Mouse (Mus musculus) liver, embryonic 14.5 days (tissue): ENCODE measurements around the gene D430041D05Rik. TPM values are rescaled to one million over a fixed set of nuclear protein-coding genes. Genes with fewer than 3 reads are reported as not detected.

Source experiments
- ATAC-seq: fragments of 200-750 bp; cut with Nextera tagmentation; 2 replicates; pipeline ENCODE4 v1.8.0; 2017; ENCODE audit warnings: moderate number of reproducible peaks, mild to moderate bottlenecking, moderate library complexity; ENCODE audit not compliant: insufficient read depth
- DNase-seq, 3 experiments: peaks; one replicate each; pipeline ENCODE4 v3.0.0-alpha.2; 2012 to 2013; ENCODE audit warnings: low read depth in 3 of 3, low spot score in 3 of 3
- H3K27ac ChIP-seq: fragments of 300-500 bp; sonication (generic); 2 replicates; pipeline ENCODE4 v1.5.1; 2014; ENCODE audit warnings: moderate library complexity, mild to moderate bottlenecking, control low read depth, inconsistent platforms
- H3K27me3 ChIP-seq: fragments of 300-500 bp; sonication (generic); 2 replicates; pipeline ENCODE4 v1.6.1; 2014; ENCODE audit warnings: mild to moderate bottlenecking, low read length, moderate library complexity; ENCODE audit not compliant: control insufficient read depth, insufficient read depth
- H3K36me3 ChIP-seq: fragments of 300-500 bp; sonication (generic); replicated peaks from 2 replicates; pipeline ENCODE4 v1.6.1; 2014; ENCODE audit warnings: low read depth; ENCODE audit not compliant: control insufficient read depth, insufficient read depth
- H3K4me1 ChIP-seq, 2 experiments: fragments of 200-500 bp in 1 of 2; fragments of 300-500 bp in 1 of 2; sonication (generic) in 1 of 2; replicated peaks; 2 replicates each; pipeline ENCODE4 v1.6.1; 2012 to 2014; ENCODE audit warnings: antibody characterized with exemption in 1 of 2, inconsistent platforms in 1 of 2, low read length in 1 of 2; ENCODE audit not compliant: control insufficient read depth in 2 of 2, insufficient read depth in 2 of 2
- H3K4me2 ChIP-seq: fragments of 300-500 bp; sonication (generic); 2 replicates; pipeline ENCODE4 v1.6.1; 2014; ENCODE audit warnings: low read depth, mild to moderate bottlenecking, control low read depth, moderate library complexity
- H3K4me3 ChIP-seq, 2 experiments: fragments of 200-500 bp in 1 of 2; fragments of 300-500 bp in 1 of 2; sonication (generic) in 1 of 2; 2 replicates each; pipeline ENCODE4 v1.5.1; 2012 to 2014; ENCODE audit warnings: low read depth in 2 of 2, low read length in 2 of 2, mild to moderate bottlenecking in 2 of 2, control low read depth in 1 of 2, inconsistent platforms in 1 of 2, moderate library complexity in 1 of 2; ENCODE audit not compliant: insufficient read depth in 1 of 2
- H3K9ac ChIP-seq: fragments of 300-500 bp; sonication (generic); replicated peaks from 2 replicates; pipeline ENCODE4 v1.6.1; 2014; ENCODE audit warnings: mild to moderate bottlenecking, control low read depth, moderate library complexity
- H3K9me3 ChIP-seq: fragments of 300-500 bp; sonication (generic); 2 replicates; pipeline ENCODE4 v1.6.1; 2016; ENCODE audit warnings: low read length, mixed read lengths; ENCODE audit not compliant: control insufficient read depth
- CTCF ChIP-seq: IDR thresholded peaks from 2 replicates; pipeline ENCODE4 v1.5.1; 2016; ENCODE audit warnings: antibody characterized with exemption, low read depth, control low read depth
- EP300 ChIP-seq: IDR thresholded peaks from 2 replicates; pipeline ENCODE4 v1.6.1; 2016; ENCODE audit warnings: antibody characterized with exemption, low read depth
- WGBS: fragments of 180-500 bp; shearing (Covaris S2); extraction: QIAGEN DNeasy Blood & Tissue Kit; methylation state at CpG from one replicate; pipeline ENCODE4 v1.1.7; 2014; ENCODE audit not compliant: insufficient replicate concordance; 5-methylcytosine and 5-hydroxymethylcytosine counted together
- polyA plus RNA-seq, 2 experiments: library from polyadenylated mRNA; depleted of rRNA in 1 of 2; stranded (reverse) in 1 of 2; unstranded in 1 of 2; fragments of >200 nt; fragmentation: Nextera tagmentation in 1 of 2; extraction: Ambion mirVana in 1 of 2; gene quantifications; 2 replicates each; pipeline versions ENCODE4 v1.2.1 to v1.2.3; 2012 to 2014

The D430041D05Rik gene
- polyA plus RNA-seq, 2 experiments = under 0.01 TPM; not detected in 1

DNA sequence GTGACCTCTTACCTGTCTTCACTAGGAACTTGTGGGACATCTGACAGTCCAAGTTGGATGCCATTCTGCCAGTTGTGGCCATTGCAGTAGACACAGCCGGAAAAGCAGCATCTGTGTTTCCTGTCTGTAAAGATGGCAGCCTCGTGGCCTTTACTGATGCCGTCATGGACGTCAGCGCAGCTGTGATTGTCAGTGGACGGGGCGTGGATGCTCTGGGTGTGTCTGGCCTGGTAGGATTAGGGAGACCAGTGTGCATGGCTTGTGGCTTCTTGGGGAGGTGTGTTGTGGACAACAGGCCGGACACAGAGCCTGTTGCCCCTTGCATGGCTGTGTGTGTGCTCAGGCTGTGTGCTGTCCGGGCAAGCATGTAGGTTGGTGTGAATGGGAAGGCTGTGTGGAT, 155.9 kb downstream of the D430041D05Rik start:
- H3K4me3 ChIP-seq = no peak overlapping the region
- no peaks in the 10 kb centered on the region for H3K9me3 ChIP-seq
- H3K27ac ChIP-seq = no peak overlapping the region
- no peak for DNase-seq
- no peak for TF ChIP-seq EP300
- 64% methylated on average over 9 of the region's 9 CpGs for WGBS
- H3K36me3 ChIP-seq = no peaks in the 10 kb centered on the region
- ATAC-seq = no peak
- no peak overlapping the region for H3K4me2 ChIP-seq
- no peaks in the 10 kb centered on the region for H3K4me1 ChIP-seq
- H3K9ac ChIP-seq = no peak overlapping the region
- no peaks in the 10 kb centered on the region for H3K27me3 ChIP-seq

DNA sequence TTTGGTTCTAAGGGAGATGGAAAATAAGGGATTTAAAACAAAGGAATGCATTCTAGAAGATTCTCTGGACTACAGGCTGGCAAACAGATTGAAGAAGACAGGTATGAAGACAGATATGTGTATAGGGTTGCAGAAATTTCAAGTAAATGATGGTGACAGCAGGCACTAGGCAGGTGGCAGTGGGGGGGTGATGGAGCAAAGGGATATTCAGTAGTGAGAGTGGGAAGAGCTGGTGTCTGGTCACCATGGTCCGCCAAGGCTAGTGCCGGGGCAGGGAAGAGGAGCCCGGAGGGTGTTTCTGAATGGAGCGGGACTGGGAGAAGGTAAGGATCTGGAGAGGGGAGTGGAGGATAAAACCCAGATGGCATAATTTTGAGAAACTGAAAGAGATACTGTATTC, 157.5 kb downstream of the D430041D05Rik start:
- no peaks in the 10 kb centered on the region for H3K9me3 ChIP-seq
- no peak for DNase-seq
- H3K27ac ChIP-seq = no peak overlapping the region
- TF ChIP-seq CTCF = no peak
- TF ChIP-seq EP300 = no peak
- no peak overlapping the region for H3K4me3 ChIP-seq
- no peak for ATAC-seq
- no peaks in the 10 kb centered on the region for H3K4me1 ChIP-seq
- no peak overlapping the region for H3K9ac ChIP-seq
- no peak overlapping the region for H3K4me2 ChIP-seq
- WGBS = 70% methylated on average over 4 of the region's 4 CpGs
- no peaks in the 10 kb centered on the region for H3K36me3 ChIP-seq
- no peaks in the 10 kb centered on the region for H3K27me3 ChIP-seq

DNA sequence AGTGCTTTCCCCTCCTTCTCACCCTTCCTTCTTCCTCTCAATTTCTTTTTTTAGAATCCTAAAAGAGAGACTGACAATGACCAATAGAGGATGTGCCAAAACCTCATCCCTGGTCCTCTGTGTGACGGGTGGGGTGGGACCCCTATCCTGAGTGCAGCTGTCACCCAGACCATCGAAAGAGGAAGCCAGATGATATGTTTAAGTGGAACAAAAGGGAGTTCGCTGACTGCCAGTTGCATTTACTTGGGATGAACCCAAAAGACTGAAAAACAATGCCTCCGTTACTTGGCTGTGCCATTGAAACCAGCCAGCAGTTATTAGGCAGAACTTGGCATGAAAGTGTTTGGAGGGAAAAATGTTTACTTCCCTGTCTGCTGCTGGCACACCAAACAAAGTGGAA, 159.2 kb downstream of the D430041D05Rik start:
- no peak overlapping the region for H3K27ac ChIP-seq
- no peak overlapping the region for H3K9ac ChIP-seq
- no peak for TF ChIP-seq CTCF
- no peak for TF ChIP-seq EP300
- no peak for DNase-seq
- no peaks in the 10 kb centered on the region for H3K4me1 ChIP-seq
- H3K36me3 ChIP-seq = no peaks in the 10 kb centered on the region
- H3K4me2 ChIP-seq = no peak overlapping the region
- no peaks in the 10 kb centered on the region for H3K9me3 ChIP-seq
- H3K4me3 ChIP-seq = no peak overlapping the region
- no peaks in the 10 kb centered on the region for H3K27me3 ChIP-seq
- no peak for ATAC-seq
- 36% methylated on average over 4 of the region's 4 CpGs for WGBS

DNA sequence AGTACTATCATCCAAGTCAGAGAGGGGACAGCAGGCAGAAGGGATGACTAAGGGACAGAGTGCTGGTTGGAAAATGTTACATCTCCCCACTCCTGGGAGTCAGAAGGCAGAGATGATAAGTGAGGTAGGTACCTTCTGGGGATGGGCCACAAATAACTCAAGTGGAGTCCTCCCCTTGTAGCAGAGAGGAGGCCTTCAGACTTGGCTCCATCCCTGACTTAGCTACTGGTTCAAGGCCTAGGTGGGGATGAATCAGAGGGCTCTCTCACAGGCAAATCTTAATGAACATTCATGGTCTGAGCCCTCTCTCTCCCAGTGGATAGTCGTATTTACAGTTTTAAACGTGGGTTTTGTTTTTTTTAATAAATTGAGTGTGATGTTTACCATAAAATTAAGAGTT, 161.0 kb downstream of the D430041D05Rik start:
- ATAC-seq (no peak), DNase-seq (no peak)
- Histone ChIP-seq H3K27me3 (no peaks in the 10 kb centered on the region), H3K9ac (no peak overlapping the region), H3K9me3 (no peaks in the 10 kb centered on the region), H3K4me1 (no peaks in the 10 kb centered on the region), H3K27ac (no peak overlapping the region), H3K36me3 (no peaks in the 10 kb centered on the region), H3K4me2 (no peak overlapping the region), H3K4me3 (no peak overlapping the region)
- 38% methylated on average over 2 of the region's 2 CpGs for WGBS
- TF ChIP-seq EP300 = no peak
- TF ChIP-seq CTCF = no peak

DNA sequence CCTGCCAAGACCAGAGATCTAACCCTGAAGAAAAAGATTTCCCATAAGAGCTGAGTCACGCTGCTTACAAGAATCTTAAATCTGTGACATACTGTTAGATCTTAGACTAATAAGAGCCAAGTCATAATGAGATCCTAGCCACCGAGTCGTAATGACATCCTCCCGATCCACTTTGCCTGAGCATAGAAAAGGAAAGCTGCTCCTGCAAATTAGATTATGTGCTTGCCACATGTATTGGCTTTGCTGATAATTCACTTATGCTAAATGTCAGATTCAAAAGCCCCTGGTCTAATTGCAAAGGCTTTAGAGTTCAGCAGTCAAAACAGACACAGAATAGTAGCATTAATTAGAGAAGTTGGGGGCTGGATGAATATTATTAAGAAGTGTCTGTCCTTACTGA, 164.0 kb downstream of the D430041D05Rik start:
- H3K27ac ChIP-seq = no peak overlapping the region
- no peaks in the 10 kb centered on the region for H3K9me3 ChIP-seq
- no peaks in the 10 kb centered on the region for H3K36me3 ChIP-seq
- TF ChIP-seq EP300 = no peak
- TF ChIP-seq CTCF = no peak
- no peak overlapping the region for H3K9ac ChIP-seq
- H3K4me1 ChIP-seq = no peaks in the 10 kb centered on the region
- no peak overlapping the region for H3K4me2 ChIP-seq
- H3K27me3 ChIP-seq = no peaks in the 10 kb centered on the region
- no peak overlapping the region for H3K4me3 ChIP-seq
- DNase-seq = no peak
- ATAC-seq = no peak
- WGBS = 74% methylated on average over 4 of the region's 4 CpGs
